Mouse (Mus musculus): Measurements from ENCODE around the gene Atf3. TPM values are rescaled to one million over a fixed set of nuclear protein-coding genes. Genes with fewer than 3 reads are reported as not detected.
A peak's percentile ranks its signal among the peaks of the same experiment; 100 is the strongest.

Gene Atf3
- total RNA-seq, 1 experiment from 2014 or later: 74.7 TPM

- ATAC-seq (replicated peaks in 1 of 2; ENCODE audit: insufficient read depth in 1 of 2, low FRiP score in 2 of 2, low TSS enrichment in 1 of 2, low read depth in 1 of 2, poor library complexity in 2 of 2, severe bottlenecking in 2 of 2): no peak
These were observed 21.8 kb upstream of the Atf3 start for GRCm38 (mm10) chr1:191239602-191240001.

- no peak for ATAC-seq (replicated peaks in 1 of 2; ENCODE audit: insufficient read depth in 1 of 2, low FRiP score in 2 of 2, low TSS enrichment in 1 of 2, low read depth in 1 of 2, poor library complexity in 2 of 2, severe bottlenecking in 2 of 2)
These were observed 18.1 kb upstream of the Atf3 start for GRCm38 (mm10) chr1:191235788-191236542.

GRCm38 (mm10) chr1:191234837-191235236 lies 17.0 kb upstream of the Atf3 start:
- peak in 1 of 2 experiments; percentile 62; a peak in 2 of 4 replicates for ATAC-seq (replicated peaks in 1 of 2; ENCODE audit: insufficient read depth in 1 of 2, low FRiP score in 2 of 2, low TSS enrichment in 1 of 2, low read depth in 1 of 2, poor library complexity in 2 of 2, severe bottlenecking in 2 of 2)

GRCm38 (mm10) chr1:191230355-191230931 lies 12.6 kb upstream of the Atf3 start:
- no peak for ATAC-seq (replicated peaks in 1 of 2; ENCODE audit: insufficient read depth in 1 of 2, low FRiP score in 2 of 2, low TSS enrichment in 1 of 2, low read depth in 1 of 2, poor library complexity in 2 of 2, severe bottlenecking in 2 of 2)

- ATAC-seq (replicated peaks in 1 of 2; ENCODE audit: insufficient read depth in 1 of 2, low FRiP score in 2 of 2, low TSS enrichment in 1 of 2, low read depth in 1 of 2, poor library complexity in 2 of 2, severe bottlenecking in 2 of 2): no peak
These were observed 8.7 kb upstream of the Atf3 start for GRCm38 (mm10) chr1:191226570-191226969.

- no peak for ATAC-seq (replicated peaks in 1 of 2; ENCODE audit: insufficient read depth in 1 of 2, low FRiP score in 2 of 2, low TSS enrichment in 1 of 2, low read depth in 1 of 2, poor library complexity in 2 of 2, severe bottlenecking in 2 of 2)
These were observed 7.9 kb upstream of the Atf3 start for GRCm38 (mm10) chr1:191225771-191226170.

GRCm38 (mm10) chr1:191224981-191225703 lies 7.3 kb upstream of the Atf3 start:
- peak; percentile 1 to 3; a peak in 1 of 4 replicates for ATAC-seq (replicated peaks in 1 of 2; ENCODE audit: insufficient read depth in 1 of 2, low FRiP score in 2 of 2, low TSS enrichment in 1 of 2, low read depth in 1 of 2, poor library complexity in 2 of 2, severe bottlenecking in 2 of 2)

- ATAC-seq (replicated peaks in 1 of 2; ENCODE audit: insufficient read depth in 1 of 2, low FRiP score in 2 of 2, low TSS enrichment in 1 of 2, low read depth in 1 of 2, poor library complexity in 2 of 2, severe bottlenecking in 2 of 2): peak; percentile 90
These were observed 6.6 kb upstream of the Atf3 start for GRCm38 (mm10) chr1:191224302-191224980.

- ATAC-seq (replicated peaks in 1 of 2; ENCODE audit: insufficient read depth in 1 of 2, low FRiP score in 2 of 2, low TSS enrichment in 1 of 2, low read depth in 1 of 2, poor library complexity in 2 of 2, severe bottlenecking in 2 of 2): peak; percentile 19 to 43
These were observed 6.1 kb upstream of the Atf3 start for GRCm38 (mm10) chr1:191223930-191224301.

- ATAC-seq (replicated peaks in 1 of 2; ENCODE audit: insufficient read depth in 1 of 2, low FRiP score in 2 of 2, low TSS enrichment in 1 of 2, low read depth in 1 of 2, poor library complexity in 2 of 2, severe bottlenecking in 2 of 2): no peak
These were observed 4.2 kb upstream of the Atf3 start for GRCm38 (mm10) chr1:191222031-191222430.

GRCm38 (mm10) chr1:191220588-191220987 lies 2.7 kb upstream of the Atf3 start:
- ATAC-seq (replicated peaks in 1 of 2; ENCODE audit: insufficient read depth in 1 of 2, low FRiP score in 2 of 2, low TSS enrichment in 1 of 2, low read depth in 1 of 2, poor library complexity in 2 of 2, severe bottlenecking in 2 of 2): no peak

GRCm38 (mm10) chr1:191219748-191220147 lies 1.9 kb upstream of the Atf3 start:
- no peak for ATAC-seq (replicated peaks in 1 of 2; ENCODE audit: insufficient read depth in 1 of 2, low FRiP score in 2 of 2, low TSS enrichment in 1 of 2, low read depth in 1 of 2, poor library complexity in 2 of 2, severe bottlenecking in 2 of 2)

GRCm38 (mm10) chr1:191218583-191218982 lies 744 bp upstream of the Atf3 start:
- no peak for ATAC-seq (replicated peaks in 1 of 2; ENCODE audit: insufficient read depth in 1 of 2, low FRiP score in 2 of 2, low TSS enrichment in 1 of 2, low read depth in 1 of 2, poor library complexity in 2 of 2, severe bottlenecking in 2 of 2)

GRCm38 (mm10) chr1:191215776-191216661 lies 1.8 kb downstream of the Atf3 start:
- ATAC-seq (replicated peaks in 1 of 2; ENCODE audit: insufficient read depth in 1 of 2, low FRiP score in 2 of 2, low TSS enrichment in 1 of 2, low read depth in 1 of 2, poor library complexity in 2 of 2, severe bottlenecking in 2 of 2): no peak

GRCm38 (mm10) chr1:191211096-191211495 lies 6.7 kb downstream of the Atf3 start:
- ATAC-seq (replicated peaks in 1 of 2; ENCODE audit: insufficient read depth in 1 of 2, low FRiP score in 2 of 2, low TSS enrichment in 1 of 2, low read depth in 1 of 2, poor library complexity in 2 of 2, severe bottlenecking in 2 of 2): no peak

GRCm38 (mm10) chr1:191205791-191206190 lies 12.0 kb downstream of the Atf3 start:
- no peak for ATAC-seq (replicated peaks in 1 of 2; ENCODE audit: insufficient read depth in 1 of 2, low FRiP score in 2 of 2, low TSS enrichment in 1 of 2, low read depth in 1 of 2, poor library complexity in 2 of 2, severe bottlenecking in 2 of 2)

GRCm38 (mm10) chr1:191204876-191205275 lies 13.0 kb downstream of the Atf3 start:
- no peak for ATAC-seq (replicated peaks in 1 of 2; ENCODE audit: insufficient read depth in 1 of 2, low FRiP score in 2 of 2, low TSS enrichment in 1 of 2, low read depth in 1 of 2, poor library complexity in 2 of 2, severe bottlenecking in 2 of 2)
